Mouse (Mus musculus) kidney, postnatal 10 days (tissue): Measurements from ENCODE around the gene Palm3.

Source experiments
- DNase-seq: peaks from one replicate; pipeline ENCODE4 v3.0.0; 2021; ENCODE audit warnings: mixed read lengths

The Palm3 gene

GRCm38 (mm10) chr8:84025863-84026262 is 4.6 kb downstream of the Palm3 start:
- DNase-seq = peak; percentile 85

GRCm38 (mm10) chr8:84027449-84027848 is 6.2 kb downstream of the Palm3 start:
- DNase-seq = no peak

- no peak for DNase-seq
Measured at GRCm38 (mm10) chr8:84029272-84029671, 8.0 kb downstream of the Palm3 start.

- DNase-seq = no peak
Measured at GRCm38 (mm10) chr8:84032777-84033176, 11.5 kb downstream of the Palm3 start.

- DNase-seq = peak; percentile 70
Measured at GRCm38 (mm10) chr8:84038015-84038414, 16.7 kb downstream of the Palm3 start.

GRCm38 (mm10) chr8:84039050-84039449 is 17.8 kb downstream of the Palm3 start:
- DNase-seq = peak; percentile 87

- DNase-seq = peak; percentile 87
Measured at GRCm38 (mm10) chr8:84042066-84042947, 21.0 kb downstream of the Palm3 start, which contains the start of gene Il27ra. TSS of gene Il27ra (minus strand) at chr8:84042589.

- DNase-seq = no peak
Measured at GRCm38 (mm10) chr8:84042948-84043342, 21.7 kb downstream of the Palm3 start.

GRCm38 (mm10) chr8:84044103-84044502 is 22.8 kb downstream of the Palm3 start:
- no peak for DNase-seq

GRCm38 (mm10) chr8:84044900-84045299 is 23.6 kb downstream of the Palm3 start, which contains the start of gene Rln3:
TSS of gene Rln3 (minus strand) at chr8:84045000.
- DNase-seq = no peak

GRCm38 (mm10) chr8:84046505-84046904 is 25.2 kb downstream of the Palm3 start:
- DNase-seq = no peak

GRCm38 (mm10) chr8:84048171-84048570 is 26.9 kb downstream of the Palm3 start:
- DNase-seq = no peak

GRCm38 (mm10) chr8:84052746-84053145 is 31.5 kb downstream of the Palm3 start:
- DNase-seq = no peak

- no peak for DNase-seq
Measured at GRCm38 (mm10) chr8:84053229-84053628, 32.0 kb downstream of the Palm3 start.

- no peak for DNase-seq
Measured at GRCm38 (mm10) chr8:84057827-84058226, 36.6 kb downstream of the Palm3 start.

GRCm38 (mm10) chr8:84059226-84059625 is 38.0 kb downstream of the Palm3 start:
- no peak for DNase-seq

GRCm38 (mm10) chr8:84060245-84060644 is 39.0 kb downstream of the Palm3 start:
- DNase-seq = no peak

- no peak for DNase-seq
Measured at GRCm38 (mm10) chr8:84063861-84064610, 42.8 kb downstream of the Palm3 start.

- no peak for DNase-seq
Measured at GRCm38 (mm10) chr8:84065037-84065436, 43.8 kb downstream of the Palm3 start, which contains the start of gene Gm10643. TSS of gene Gm10643 (minus strand) at chr8:84065137.

GRCm38 (mm10) chr8:84065457-84066072 is 44.3 kb downstream of the Palm3 start:
- no peak for DNase-seq

GRCm38 (mm10) chr8:84066291-84066930 is 45.1 kb downstream of the Palm3 start, which contains the start of gene Rfx1:
TSS of gene Rfx1 (plus strand) at chr8:84066834.
- DNase-seq = peak; percentile 99

GRCm38 (mm10) chr8:84067047-84067573 is 45.8 kb downstream of the Palm3 start:
- DNase-seq = peak; percentile 99
